Mouse (Mus musculus): ENCODE results near the gene Pafah2.
A peak's percentile ranks its signal among the peaks of the same experiment; 100 is the strongest.

The Pafah2 gene

DNA sequence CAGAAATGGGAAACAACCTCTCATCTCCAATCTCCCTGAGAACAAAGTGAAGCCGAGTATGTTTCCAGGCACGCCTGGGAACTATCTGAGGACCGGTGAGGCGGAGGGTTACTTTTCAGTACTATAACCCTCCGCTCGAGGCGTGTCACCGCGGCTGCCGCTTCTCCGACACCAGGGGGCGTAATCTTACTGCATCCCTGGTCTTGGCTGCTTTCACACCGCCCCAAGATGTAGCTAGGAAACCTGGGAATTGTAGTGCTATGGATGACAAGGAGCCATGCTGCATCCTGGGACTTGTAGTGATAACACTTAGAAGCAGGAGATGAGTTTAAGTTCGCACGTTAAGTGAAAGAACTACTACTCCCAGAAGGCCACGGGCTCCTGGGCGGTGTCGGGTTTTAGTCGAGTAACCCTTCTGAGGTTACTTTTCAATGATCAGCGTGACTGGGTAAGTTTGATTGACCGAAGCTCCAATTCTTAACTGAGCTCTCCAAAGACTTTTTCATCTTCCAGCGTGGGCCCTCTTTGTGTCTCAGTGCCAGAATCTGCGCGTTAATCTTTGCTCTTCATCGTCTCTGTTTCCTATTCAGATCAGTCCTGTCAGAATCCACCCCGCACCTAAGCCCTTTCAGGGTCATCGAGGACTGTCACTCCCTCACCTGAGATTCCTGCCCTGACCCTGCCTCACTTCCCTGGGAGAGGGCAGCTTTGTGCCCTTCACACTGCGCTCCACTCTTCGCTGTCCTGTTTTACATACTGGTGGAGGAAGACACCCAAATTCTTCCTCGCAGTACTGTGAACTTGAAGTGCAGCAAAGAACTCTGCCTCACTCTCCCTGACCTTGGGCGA lies at the start of gene Pafah2:
Pafah2 (plus strand) TSS at position 344 of the 849 bp plus-strand sequence.
- DNase-seq, result peak; percentile 96

DNA sequence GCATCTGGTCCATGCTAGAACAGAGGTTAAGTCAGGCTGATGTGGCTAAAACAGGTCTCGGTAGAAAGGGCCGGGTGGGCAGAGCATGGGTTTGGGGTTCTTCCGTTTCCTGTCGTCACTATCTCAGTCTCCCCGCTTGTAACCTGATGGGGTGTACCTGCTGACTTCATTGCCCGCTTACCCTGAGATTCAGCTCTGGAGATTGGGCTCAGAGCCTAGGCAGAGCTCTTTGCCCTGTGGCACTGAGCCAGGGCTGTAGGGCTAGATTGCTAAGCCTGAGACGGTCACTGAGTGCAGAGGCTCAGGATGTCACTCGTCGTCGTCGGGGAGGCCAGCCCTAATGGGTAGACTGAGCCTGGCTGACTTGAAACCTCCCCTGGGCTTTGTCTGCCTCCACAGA lies 48.0 kb upstream of the Pafah2 start:
- DNase-seq, result no peak

DNA sequence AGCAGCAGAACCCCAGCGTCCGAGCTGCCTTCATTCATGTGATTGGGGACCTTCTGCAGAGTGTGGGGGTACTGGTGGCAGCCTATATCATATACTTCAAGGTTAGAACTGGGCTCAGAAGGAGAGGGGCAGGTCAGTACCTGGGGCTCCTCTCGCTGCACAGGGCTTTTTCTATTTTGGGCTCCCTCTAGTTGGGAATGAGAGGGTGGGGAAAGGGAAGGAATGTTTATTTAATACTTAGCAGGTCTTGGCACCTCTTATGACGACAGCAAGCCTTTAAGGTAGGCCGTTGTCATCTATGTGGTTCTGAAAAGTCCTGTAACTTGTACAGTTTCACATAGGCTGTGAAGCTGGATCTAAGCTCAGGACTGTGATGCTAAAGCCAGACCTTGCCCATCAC lies 47.6 kb upstream of the Pafah2 start:
- no peak for DNase-seq

DNA sequence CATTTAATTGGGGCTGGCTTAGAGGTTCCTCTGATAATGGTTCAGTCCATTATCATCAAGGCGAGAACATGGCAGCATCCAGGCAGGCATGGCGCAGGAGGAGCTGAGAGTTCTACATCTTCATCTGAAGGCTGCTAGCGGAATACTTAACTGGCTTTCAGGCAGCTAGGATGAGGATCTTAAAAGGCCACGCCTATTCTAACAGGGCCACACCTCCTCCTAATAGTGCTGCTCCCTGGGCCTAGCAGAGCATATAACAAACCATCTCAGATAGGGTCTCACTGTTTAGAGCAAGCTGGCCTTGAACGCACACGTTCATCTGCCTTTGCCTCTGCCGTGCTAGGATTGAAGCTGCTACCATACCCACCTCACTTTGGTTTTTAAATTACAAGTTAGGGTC lies 46.3 kb upstream of the Pafah2 start:
- no peak for DNase-seq

DNA sequence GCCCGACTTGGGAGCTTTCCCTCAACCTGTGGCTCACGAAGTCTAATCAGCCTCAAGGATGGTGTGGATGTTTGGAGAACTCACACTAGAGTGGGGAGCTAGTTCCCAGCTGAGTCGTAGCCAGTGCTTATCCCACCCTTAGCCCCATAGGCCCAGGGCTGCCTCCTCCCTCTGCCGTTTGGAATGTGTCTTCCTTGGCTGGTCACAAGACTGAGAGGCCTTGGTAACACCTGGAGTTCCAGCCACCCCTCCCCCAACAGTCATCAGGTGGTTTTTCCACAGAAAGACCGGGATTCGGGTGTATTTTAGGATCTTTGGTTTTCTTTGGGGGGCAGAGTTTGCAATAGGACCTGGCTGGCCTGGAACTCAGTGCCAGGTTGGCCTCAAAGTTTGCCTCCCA lies 45.5 kb upstream of the Pafah2 start:
- no peak for DNase-seq

DNA sequence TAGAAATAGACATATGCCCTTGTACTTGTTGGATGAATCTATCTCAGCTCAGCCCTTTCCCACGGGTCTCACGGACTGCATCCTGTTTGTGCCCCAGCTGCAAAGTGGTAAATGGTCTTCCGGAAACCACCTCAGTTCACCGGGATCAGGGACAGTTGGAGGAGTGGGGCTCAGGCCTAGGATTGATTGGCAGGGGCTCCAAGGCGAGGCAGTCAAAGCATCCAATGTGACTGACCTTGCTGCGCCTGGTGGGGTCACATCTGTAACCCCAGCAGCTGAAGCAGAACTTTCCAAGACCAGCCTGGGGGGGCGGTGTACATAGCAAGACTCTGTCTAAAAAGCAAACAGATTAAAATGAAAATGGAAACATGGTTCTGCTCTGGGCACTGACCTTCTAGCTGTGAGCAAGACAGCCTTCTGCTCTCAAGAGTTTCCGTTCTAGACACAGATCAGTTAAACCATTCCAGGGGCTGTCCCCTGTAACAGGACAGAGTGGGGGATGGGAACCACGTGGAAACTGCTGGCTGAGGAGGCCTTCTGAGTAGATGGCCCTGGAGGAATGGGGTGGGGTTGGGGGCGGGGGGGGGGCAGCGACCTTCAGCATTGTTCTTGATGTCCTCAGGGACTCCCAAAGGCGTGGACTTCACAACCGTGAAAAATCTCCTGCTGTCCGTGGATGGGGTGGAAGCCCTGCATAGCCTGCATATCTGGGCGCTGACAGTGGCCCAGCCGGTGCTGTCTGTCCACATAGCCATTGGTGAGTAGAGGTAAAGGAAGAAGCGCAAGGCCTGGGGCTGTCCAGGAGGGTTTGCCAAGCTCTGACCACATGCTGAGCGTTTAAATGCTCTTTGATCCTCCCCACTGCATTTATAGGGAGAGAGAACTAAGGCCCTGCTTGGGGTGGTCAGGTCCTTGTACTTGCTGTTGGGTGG lies 44.5 kb upstream of the Pafah2 start:
- no peak for DNase-seq

DNA sequence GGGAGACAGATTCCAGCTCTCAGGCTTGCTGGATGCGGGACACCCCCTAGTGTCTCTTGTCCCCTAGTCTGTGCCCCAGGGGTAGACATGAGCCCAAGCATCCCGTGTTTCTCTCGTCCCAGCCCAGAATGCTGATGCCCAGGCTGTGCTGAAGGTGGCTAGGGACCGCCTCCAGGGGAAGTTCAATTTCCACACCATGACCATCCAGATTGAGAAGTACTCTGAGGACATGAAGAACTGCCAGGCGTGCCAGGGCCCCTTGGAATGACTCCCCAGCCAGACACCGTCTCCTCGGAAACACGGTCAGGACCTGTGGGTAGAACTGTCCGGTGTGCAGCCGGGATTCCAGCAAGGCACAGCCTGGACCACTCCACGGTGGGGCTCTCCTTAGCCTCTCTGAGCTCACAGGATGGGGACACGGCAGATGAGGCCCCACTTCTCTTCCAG lies 43.8 kb upstream of the Pafah2 start:
- DNase-seq, result no peak

DNA sequence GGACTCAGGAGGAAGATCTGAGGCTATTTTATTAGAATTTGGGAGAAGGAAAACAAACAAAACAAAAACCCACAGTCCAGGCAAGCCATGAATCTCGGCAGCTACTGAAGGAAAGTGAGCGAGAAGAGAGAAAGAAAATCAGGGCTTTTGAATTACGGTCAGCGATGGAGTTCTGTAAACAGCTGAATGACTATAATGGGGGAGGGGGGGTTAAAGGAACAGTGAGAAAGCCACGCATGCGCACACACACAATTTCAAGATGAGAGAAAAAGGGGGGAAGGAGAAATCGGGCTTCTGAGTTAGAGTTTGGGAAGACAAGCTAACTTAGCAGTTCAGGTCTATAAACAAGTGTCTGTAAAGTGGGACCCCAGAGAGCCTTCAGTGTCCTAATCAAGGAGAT lies 43.2 kb upstream of the Pafah2 start:
- DNase-seq, result no peak

DNA sequence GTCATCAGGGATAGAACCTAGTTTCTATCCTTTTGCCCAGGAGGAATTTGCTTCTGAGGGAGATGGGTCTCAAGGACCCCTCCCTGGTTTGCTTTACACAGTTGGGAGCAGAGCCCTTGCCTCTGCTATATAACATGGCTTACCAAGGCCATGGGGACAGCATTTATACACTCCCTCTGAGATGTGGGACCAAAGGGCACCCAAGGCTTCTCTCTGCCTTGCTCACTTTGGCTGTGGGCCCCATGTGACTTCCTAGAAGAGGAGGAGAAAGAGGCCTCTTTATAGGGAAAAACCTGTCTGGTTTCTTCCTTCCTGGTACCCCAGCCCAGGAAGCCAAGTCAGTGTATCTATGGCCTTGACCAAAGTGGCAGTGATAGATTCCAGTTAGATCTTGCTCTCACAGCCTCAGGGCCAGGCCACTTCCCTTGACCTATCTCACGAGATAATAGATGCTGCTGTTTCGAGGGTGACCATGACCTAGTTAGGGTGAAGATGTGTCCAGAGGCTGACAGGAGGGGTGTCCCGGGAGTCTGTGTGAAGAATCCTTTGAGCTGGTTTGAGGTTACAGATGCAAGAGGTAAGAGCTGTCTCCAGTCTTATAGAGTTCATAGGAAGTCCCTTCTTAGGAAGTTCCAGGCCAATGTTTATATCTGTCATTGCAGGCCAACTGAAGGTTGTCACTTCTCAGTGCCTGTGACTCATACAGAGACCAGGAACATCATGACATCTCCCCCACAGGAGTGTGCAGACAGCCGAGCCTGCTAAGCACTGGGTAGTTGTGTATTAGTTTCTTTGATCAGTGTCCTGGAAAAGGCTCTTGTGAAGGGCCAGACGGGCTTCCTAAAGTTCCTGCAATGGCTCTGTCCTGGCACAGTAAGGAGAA lies 42.4 kb upstream of the Pafah2 start:
- no peak for DNase-seq

DNA sequence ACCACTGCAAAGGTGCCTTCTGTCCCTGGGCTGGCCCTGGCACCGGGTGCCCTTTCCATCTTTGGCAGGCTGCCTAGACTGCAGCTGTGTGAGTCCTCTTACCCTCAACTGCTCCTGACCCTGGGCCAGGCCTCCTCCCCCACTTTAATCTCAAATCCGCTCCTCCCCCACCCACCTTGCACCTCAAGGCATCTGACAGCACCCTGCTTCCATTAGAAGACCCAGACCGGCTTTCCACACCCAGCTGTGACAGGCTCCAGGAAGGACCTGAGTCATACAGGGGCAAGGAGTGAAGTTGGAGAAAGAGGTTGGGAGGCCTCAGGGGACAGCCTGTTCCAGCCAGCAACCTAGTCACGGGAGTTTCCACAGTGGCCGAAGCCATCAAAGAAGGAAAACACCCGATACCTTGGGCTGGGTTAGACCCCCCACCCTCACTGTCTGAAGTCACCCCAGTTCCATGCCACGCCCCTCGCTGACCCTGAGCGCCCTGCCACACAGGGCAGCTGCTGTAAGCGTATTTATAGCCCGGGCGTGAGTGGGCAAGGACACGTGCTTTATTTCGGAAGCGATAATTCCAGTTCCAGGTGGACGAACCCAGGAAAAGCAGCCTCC lies 40.2 kb upstream of the Pafah2 start:
- DNase-seq, result no peak

DNA sequence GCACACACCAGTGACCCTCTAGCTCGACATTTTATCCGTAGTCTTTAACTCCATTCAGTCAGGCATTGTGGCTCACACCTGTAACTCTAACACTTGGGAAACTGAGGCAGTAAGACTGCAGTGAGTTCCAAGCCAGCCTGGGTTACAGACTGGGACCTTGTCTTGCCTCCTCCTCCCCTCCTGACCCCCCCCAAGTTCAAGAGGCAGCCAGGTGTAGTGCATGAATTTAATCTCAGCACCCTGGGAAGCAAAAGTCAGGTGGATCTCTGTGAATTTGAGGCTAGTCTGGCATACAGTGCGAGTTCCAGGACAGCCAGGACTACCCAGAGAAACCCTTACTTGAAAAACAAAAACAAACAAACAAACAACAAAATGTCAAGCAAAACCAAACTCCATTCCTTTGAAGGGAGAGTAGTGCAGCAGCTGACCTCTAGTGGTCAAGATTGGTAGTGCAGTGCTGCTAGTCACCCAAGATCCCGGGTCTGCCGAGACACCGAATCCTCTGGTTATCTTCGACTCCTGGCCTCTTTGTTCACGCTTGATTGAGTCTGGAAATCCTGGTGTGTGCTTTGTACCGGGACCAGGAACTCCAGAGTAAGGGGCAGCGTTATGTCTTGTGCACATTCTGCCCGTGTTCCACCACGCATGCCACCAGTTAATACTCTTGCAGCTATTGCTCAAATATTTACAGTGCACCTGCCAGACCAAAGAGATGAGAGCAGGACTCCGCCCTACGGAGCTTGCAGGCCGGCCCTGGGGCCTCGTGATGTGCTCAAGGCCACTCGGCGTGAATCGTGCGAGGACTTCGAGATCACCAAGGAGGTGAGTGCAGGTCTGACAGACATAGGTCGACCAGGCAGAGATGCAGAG lies 39.3 kb upstream of the Pafah2 start:
- peak; percentile 79 for DNase-seq

DNA sequence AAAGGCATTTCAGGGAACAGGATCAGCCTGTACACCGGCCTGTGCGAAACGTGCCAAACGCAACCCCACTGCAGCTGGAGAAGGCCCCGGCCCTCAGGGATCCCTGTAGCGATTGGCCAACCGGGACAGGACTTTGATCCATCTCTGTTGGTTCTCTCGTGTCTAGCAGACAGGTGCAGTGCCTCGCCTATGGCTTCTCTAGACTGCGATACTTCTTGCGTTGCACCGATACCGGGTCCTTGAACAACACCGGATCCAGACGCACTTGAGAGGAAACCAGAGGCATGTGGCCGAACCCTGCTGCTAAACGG lies 38.7 kb upstream of the Pafah2 start:
- no peak for DNase-seq

DNA sequence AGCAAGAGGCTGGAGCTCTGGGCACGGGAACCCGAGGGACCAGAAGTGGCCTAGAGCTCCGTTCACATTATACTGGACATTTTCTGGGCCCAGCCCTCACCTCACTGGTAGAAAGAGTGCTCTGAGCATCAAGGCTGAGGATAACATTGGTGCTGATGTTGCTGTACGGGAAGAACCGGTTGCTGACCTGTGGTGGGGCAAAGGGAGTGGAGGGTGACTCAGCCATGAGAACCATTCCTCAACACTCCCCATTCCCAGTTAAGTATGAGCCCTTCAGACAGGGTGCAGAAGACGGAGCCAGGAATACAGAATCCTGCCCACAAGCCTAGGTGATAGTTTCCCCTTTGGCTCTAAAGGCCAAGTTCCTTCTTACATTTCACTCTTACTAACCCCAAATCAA lies 36.5 kb upstream of the Pafah2 start:
- DNase-seq, result no peak

DNA sequence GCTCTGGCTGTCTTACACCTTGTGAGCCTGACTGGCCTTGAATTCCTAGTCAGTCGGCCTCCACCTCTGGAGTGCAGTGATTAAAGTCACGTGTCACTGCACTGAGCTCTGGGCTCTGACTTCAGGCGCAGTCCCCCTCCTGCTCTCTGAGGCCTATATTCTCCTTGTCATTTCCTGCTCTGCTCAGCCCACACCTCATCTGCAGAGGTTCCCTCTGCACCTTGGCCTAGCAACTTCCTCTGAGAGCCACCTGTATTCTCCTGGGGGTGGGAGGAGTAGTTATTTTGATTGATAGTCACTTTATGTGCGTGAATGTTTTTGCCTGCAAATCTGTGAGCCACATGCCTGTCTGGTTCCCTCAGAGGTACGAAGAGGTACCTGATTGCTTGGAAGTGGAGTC lies 34.9 kb upstream of the Pafah2 start:
- no peak for DNase-seq

DNA sequence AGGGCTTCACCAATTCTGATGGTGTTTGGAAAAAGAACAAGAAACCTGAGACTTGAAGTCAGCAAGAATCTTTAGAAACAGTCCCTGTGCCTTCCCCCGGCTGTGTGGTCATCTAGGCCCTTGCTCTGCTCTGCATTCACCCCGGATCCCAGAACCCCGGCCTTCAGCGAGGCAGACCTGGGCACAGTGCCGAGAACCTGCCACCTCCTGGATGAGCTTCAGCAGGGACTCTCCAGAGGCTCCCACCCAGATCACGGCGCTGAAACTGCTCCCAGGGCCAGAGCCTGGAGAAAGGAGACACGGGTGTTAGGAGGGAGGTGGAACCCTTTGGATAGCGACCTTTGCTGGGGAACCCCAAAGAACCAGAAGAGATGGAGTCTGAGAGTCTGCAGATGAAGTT lies 34.0 kb upstream of the Pafah2 start:
- DNase-seq, result no peak

DNA sequence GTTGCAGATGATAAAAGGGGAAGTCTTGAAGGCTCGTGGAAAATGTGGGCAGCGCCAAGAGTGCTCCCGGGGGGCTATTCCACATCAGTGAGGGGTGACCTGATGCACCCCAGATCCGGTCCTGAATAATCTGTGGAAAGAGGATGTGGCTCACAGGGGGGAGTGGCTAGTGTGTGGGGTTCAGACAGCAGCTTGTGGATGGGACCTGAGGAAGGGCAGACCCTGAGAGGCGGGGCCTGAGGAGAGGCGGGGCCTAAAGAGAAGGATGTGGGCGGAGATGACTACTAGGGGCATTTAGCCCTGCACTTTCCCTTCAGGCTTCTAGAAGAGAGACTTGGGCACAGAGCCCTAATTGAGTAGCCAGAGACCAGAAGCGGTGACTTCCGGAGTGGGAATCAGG lies 33.5 kb upstream of the Pafah2 start:
- DNase-seq, result no peak

DNA sequence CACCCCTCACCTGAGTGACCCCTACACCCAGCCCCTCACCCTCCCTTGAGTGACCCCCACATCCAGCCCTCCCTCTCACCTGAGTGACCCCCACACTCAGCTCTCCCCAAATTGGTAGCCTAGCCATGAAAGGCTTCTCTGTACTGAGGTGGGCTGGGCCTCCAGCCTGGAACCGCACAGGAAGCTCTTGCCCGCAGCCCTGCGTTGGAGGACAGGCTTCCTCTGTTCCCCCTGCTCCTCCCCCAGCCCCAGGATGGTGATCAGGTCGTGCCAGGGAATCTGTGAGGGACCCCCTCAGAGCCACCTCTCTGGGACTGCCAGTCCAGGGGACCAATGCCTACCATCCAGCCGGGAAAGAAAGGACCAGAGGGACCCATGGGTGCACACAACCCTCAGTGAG lies 30.8 kb upstream of the Pafah2 start:
- DNase-seq, result no peak

DNA sequence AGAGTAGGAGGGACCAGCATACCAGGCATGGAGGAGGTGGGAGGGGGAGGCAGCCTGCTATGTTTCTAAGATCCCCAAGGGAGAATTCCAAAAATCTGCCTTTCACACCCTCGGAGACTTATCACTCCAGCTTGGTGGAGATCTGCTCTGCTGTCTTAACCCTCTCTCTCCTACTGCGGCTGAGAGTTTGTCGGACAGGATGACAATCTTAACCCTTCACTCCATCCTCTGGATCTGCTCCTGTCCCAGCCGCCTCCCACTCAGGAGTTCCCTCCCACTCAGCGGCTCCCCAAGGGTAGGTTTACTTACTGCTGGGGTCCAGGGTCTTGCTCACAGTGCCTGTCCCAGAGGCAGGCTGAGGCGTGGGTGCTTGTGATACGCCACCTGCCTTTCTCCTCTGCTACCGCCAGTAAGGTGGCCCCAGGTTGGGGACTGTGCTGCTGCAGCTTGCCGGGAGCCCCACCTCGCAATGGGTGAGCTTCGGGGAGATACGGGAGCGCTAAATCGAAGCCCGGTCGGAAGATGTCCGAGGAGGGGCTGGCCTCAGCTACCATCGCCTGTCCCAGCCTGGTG lies 25.4 kb upstream of the Pafah2 start:
- peak; percentile 47 for DNase-seq

DNA sequence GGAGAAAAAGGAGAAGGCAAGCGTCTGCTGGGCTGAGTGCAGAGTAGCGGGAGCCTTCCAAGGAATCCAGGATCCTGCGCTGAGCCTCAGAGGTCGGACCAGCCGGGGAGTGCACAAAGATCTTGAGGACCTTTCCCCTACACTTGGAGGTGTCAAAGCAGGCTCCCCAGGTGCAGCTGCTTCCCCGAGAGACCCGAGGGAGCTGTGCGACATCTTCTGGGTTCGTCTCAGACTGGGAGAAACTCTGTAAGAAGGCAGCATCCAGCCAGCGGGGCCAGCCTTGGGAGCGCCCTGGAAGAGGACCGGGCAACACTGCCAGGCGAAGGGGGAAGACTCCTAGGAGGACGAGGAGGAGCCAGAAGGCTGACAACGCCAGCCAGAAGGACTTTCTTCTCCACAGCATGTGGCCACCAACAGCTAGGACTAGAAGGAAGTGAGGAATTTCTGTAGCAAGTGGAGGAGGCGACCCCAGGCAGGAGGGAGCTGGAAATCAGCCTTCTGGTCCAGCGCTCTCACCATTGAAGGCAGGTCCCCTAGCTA lies 24.7 kb upstream of the Pafah2 start:
- peak; percentile 39 for DNase-seq

DNA sequence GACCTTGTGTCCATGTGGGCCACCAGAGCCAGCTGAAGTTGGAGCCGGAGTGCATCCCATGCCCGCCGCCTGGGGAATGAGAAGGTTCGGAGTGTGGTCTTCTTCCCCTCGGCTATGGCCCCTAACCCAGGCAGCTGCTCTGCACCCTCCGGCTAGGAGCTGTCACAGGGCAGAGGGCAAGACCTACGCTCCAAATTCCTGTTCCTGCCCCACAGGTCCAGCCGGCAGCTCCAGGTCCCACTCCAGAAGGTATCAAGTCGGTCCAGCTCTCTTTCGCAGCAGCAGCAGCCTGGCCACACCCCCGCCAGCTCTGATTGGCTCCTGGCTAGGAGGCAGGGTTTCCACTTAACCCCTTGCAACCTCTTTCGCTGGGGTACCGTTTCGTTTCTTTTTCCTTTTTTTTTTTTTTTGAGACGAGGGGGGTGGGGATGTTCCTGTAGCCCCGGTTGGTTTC lies 23.8 kb upstream of the Pafah2 start:
- peak; percentile 81 for DNase-seq

DNA sequence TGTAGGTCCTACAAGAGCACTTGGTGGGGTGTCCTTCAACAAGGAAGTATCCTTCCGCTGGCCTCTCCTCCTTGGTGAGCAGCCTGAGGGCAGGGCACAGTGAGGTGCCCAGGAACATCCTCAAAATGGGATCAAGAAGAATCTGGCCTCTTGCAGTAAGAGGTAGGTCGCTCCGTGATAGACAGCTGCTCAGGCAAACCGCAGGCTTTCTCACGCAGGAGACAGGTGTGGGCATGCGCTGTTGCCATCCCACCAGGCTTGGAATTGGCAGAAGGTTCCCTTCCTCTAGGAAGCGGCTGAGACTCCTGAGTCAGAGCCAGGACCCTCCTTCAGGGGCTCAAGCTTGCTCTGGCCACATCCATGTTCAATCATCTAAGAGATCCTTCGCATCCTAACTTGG lies 22.8 kb upstream of the Pafah2 start:
- no peak for DNase-seq
